Mouse (Mus musculus) hindbrain, embryonic 12.5 days (tissue): ENCODE measurements at regions not wholly inside any gene's neighbourhood (a gene's known extent, or its start where the extent isn't known, plus 50 kb on each side); places are given as distances from the start of the nearest gene placed in this dataset.
A peak's percentile ranks its signal among the peaks of the same experiment; 100 is the strongest.

Experiments used
- ATAC-seq: fragments of 200-750 bp; cut with Nextera tagmentation; 2 replicates; pipeline ENCODE4 v1.8.0; 2017; ENCODE audit warnings: moderate TSS enrichment; ENCODE audit not compliant: low FRiP score
- H3K27ac ChIP-seq: fragments of 300-500 bp; sonication (generic); 2 replicates; pipeline ENCODE4 v1.5.1; 2016; ENCODE audit warnings: mild to moderate bottlenecking
- H3K27me3 ChIP-seq: fragments of 300-500 bp; sonication (generic); 2 replicates; pipeline ENCODE4 v1.6.1; 2016; ENCODE audit warnings: mild to moderate bottlenecking
- H3K36me3 ChIP-seq: fragments of 300-500 bp; sonication (generic); 2 replicates; pipeline ENCODE4 v1.6.1; 2016; ENCODE audit warnings: mild to moderate bottlenecking
- H3K4me1 ChIP-seq: fragments of 300-500 bp; sonication (generic); 2 replicates; pipeline ENCODE4 v1.6.1; 2016
- H3K4me2 ChIP-seq: fragments of 300-500 bp; sonication (generic); replicated peaks from 2 replicates; pipeline ENCODE4 v1.6.1; 2016; ENCODE audit warnings: mild to moderate bottlenecking
- H3K4me3 ChIP-seq: fragments of 300-500 bp; sonication (generic); 2 replicates; pipeline ENCODE4 v1.5.1; 2016; ENCODE audit warnings: mild to moderate bottlenecking
- H3K9ac ChIP-seq: fragments of 300-500 bp; sonication (generic); 2 replicates; pipeline ENCODE4 v1.6.1; 2016; ENCODE audit warnings: mild to moderate bottlenecking, moderate library complexity
- H3K9me3 ChIP-seq: fragments of 300-500 bp; sonication (generic); replicated peaks from 2 replicates; pipeline ENCODE4 v1.6.1; 2016; ENCODE audit warnings: mild to moderate bottlenecking
- WGBS: fragments of 180-500 bp; shearing (Covaris S2); methylation state at CpG from one replicate; pipeline ENCODE4 v1.1.7; 2016; 5-methylcytosine and 5-hydroxymethylcytosine counted together

DNA sequence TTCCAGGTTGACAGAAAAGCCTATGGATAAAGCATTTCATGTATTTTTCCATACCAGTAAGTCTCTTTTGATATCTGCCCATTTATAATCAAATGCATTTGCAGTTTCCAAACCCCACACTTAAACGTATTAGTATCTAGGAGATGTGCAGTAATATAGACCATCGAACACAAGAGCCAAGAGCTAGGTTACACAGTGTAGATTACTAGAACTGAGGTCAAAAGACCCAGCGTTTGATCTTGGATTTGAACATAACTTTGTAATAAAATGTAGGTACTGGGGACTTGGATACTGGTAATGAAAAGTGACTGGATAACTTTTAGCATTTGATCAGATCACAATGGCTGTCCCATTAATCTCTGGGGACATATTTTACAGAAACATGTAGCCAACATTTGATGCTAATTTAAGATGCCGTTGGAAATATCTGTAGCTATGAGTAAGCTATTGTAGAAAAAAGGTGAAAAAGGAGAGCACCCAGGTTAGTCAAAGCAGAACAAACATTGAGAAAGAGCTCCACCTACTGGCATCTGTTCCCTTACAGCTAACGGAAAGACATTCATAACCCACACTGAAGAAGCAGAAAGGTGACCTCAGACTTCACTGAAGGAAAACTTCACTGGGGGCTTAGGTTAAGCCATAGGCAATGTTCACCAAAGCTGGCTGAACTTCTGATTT is 296.5 kb downstream of the Rps29 start:
- H3K4me3 ChIP-seq = no peak overlapping the region
- H3K4me2 ChIP-seq = no peak overlapping the region
- H3K27ac ChIP-seq = no peak overlapping the region
- H3K9me3 ChIP-seq = no peaks in the 10 kb centered on the region
- no peaks in the 10 kb centered on the region for H3K36me3 ChIP-seq
- ATAC-seq = peak; percentile 54
- 45% methylated on average over 5 of the region's 5 CpGs for WGBS
- H3K4me1 ChIP-seq = no peaks in the 10 kb centered on the region
- H3K27me3 ChIP-seq = no peaks in the 10 kb centered on the region
- no peak overlapping the region for H3K9ac ChIP-seq

DNA sequence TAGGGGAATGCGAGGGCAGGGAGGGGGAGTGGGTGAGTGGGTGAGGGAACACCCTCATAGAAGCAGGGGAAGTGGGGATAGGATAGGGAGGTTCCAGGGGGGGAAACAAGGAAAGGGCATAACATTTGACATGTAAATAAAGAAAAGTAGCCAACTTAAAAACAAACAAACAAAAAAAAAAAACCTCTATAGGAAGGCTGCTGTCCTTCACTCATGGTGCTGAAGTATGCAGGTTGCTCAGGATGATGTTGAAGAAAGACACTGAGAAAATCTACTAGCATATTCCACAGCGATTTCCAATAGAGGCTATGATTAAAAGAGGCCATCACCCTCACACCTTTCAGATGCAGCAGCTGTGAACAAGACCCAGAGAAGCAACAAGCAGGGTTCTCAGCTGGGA is 298.7 kb downstream of the Rps29 start:
- no peak overlapping the region for H3K27ac ChIP-seq
- no peak overlapping the region for H3K4me2 ChIP-seq
- 73% methylated on average over 2 of the region's 2 CpGs for WGBS
- H3K4me3 ChIP-seq = no peak overlapping the region
- no peak overlapping the region for H3K9ac ChIP-seq
- no peaks in the 10 kb centered on the region for H3K4me1 ChIP-seq
- no peaks in the 10 kb centered on the region; the same call in 1 of the 2 replicates for H3K9me3 ChIP-seq
- ATAC-seq = no peak
- H3K27me3 ChIP-seq = no peaks in the 10 kb centered on the region
- no peaks in the 10 kb centered on the region for H3K36me3 ChIP-seq

DNA sequence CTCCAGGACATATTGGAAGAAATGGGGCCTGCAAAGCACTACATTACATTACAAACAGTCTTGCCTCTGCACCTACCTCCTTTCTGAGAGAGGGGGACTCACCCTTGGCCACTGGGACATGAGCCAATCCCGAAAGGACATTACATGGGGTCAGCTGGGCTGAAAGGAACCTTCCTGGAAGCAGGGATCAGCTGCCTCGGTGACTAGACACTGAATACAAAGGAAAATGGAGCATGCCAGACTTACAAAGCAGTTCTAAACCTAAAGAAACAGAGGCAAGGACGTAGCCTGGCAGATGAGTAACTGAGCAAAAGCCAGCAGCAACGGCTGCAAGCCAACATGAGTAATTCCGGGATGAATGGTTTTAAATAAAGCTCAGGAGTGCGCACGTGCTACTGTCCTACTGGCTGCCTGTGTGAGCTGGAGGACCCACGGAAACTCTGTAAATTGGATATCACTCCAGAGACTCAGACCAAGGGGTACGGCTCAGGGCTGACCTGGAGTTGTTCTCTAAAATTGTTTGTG is 309.3 kb downstream of the Rps29 start:
- H3K9me3 ChIP-seq = no peaks in the 10 kb centered on the region
- H3K27me3 ChIP-seq = no peaks in the 10 kb centered on the region
- no peak overlapping the region for H3K4me3 ChIP-seq
- no peak for ATAC-seq
- H3K36me3 ChIP-seq = no peaks in the 10 kb centered on the region
- no peaks in the 10 kb centered on the region for H3K4me1 ChIP-seq
- H3K4me2 ChIP-seq = no peak overlapping the region
- H3K27ac ChIP-seq = no peak overlapping the region
- H3K9ac ChIP-seq = no peak overlapping the region
- 74% methylated on average over 9 of the region's 9 CpGs for WGBS

DNA sequence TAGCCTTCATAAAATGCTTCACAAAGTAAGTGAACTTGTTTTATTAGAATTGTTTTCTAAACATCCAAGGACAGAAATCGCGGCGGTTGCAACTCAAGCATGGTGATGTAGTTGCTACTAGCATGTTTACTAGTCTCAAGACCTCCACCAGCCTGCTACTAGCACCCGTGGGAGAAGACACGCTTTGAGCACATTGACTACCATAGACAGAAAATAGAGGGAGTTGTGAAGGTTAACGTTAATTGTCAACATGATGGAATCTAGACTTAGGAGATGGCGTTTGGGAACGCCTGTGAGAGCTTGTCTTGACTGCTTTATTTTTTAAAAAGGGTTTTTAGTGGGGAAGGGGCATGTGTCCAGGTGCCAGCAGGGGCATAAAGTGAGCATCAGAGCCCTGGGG is 318.2 kb downstream of the Rps29 start:
- H3K27me3 ChIP-seq = no peaks in the 10 kb centered on the region
- no peak overlapping the region for H3K9ac ChIP-seq
- no peak for ATAC-seq
- H3K4me3 ChIP-seq = no peak overlapping the region
- no peaks in the 10 kb centered on the region for H3K9me3 ChIP-seq
- WGBS = 94% methylated on average over 8 of the region's 8 CpGs
- no peaks in the 10 kb centered on the region for H3K4me1 ChIP-seq
- H3K27ac ChIP-seq = no peak overlapping the region
- no peak overlapping the region for H3K4me2 ChIP-seq
- no peaks in the 10 kb centered on the region for H3K36me3 ChIP-seq

DNA sequence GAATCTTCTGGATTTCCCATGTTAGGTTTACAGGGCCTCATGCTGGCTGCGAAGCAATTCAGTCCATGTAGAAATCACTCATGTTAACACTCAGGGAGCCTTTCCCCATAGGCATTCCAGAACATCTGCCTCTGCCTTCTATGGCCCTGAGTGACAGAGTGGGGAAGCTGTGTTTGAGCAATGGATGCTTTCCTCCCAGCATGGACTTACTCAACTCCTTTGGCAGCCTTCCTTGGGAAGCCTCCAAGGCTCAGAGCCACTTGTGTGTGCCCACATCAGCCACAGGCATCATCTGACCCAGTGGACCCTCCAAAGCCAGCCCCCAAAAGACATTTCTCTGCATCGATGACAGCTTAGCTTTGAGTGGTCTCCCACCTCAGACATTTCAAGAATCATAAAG is 318.8 kb downstream of the Rps29 start:
- H3K4me1 ChIP-seq = no peaks in the 10 kb centered on the region
- no peak for ATAC-seq

DNA sequence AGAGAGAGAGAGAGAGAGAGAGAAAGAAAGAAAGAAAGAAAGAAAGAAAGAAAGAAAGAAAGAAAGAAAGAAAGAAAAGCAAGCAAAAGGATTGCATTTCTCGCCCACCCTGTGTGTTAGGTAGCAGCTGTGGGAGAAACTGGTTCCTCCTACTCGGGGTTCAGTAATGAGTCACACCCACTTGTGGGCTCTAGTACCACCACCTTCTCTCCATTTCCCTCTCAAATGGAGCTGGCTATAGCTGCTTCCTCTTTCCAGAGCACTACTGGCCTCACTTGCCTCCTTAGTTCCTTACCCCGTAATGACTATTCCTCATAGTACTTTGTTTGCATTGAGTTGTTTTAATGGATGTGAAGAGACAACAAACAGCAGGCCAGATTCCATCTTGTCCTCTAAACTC is 323.0 kb downstream of the Rps29 start:
- ATAC-seq = no peak
- no peak overlapping the region for H3K9ac ChIP-seq
- H3K4me1 ChIP-seq = no peaks in the 10 kb centered on the region
- no peaks in the 10 kb centered on the region for H3K9me3 ChIP-seq
- H3K4me3 ChIP-seq = no peak overlapping the region
- 82% methylated on average over 3 of the region's 3 CpGs for WGBS
- H3K4me2 ChIP-seq = no peak overlapping the region
- H3K27me3 ChIP-seq = no peaks in the 10 kb centered on the region
- no peaks in the 10 kb centered on the region for H3K36me3 ChIP-seq
- H3K27ac ChIP-seq = no peak overlapping the region

More for the DNA sequence above, 318.8 kb downstream of the Rps29 start:
- Histone ChIP-seq H3K27ac (no peak overlapping the region), H3K27me3 (no peaks in the 10 kb centered on the region), H3K36me3 (no peaks in the 10 kb centered on the region), H3K4me2 (no peak overlapping the region), H3K9ac (no peak overlapping the region), H3K4me3 (no peak overlapping the region), H3K9me3 (no peaks in the 10 kb centered on the region)
- WGBS = 83% methylated on average over 2 of the region's 2 CpGs

DNA sequence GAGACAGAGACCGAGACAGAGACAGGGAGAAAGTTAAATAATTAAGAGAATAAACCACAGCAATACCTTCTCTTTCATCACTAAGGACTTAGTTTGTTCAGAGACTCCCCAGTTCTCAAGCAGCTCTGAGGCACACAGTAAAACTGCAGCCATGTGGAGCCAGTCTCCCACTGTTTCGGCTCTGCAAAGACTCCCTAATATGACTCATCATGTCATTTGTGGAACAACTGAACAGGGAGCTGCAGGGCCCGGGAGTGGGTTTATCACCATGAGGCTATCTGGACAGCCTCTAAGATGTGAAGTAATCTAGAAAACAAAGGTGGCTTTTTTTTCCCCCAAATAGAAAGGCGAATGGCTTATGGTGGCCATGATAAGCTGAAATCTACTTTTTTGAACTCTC is 325.1 kb downstream of the Rps29 start:
- no peaks in the 10 kb centered on the region for H3K36me3 ChIP-seq
- H3K4me2 ChIP-seq = no peak overlapping the region
- no peaks in the 10 kb centered on the region for H3K4me1 ChIP-seq
- no peaks in the 10 kb centered on the region for H3K27me3 ChIP-seq
- H3K27ac ChIP-seq = no peak overlapping the region
- H3K9ac ChIP-seq = no peak overlapping the region
- no peaks in the 10 kb centered on the region for H3K9me3 ChIP-seq
- WGBS = 78% methylated on average over 4 of the region's 4 CpGs
- H3K4me3 ChIP-seq = no peak overlapping the region
- no peak for ATAC-seq

DNA sequence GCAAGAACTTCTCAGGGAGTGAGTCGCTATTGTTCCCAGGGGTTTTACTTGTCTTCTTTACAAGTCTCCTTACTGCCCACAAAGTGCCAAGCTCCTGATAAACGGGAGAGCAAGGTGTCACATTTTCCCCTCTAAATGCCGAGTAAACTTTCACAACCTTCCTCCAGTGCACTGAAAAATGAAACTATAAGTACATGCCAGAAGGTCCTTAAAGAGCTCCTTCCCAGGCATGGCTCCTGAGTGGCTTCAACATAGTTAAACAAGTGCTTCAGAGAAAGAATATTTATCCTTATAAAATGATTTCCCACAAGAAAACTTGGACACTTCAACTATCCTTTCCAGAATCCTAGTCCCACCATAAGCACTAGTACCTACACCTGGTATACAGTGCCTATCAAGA is 329.6 kb downstream of the Rps29 start:
- no peak overlapping the region for H3K4me3 ChIP-seq
- H3K27ac ChIP-seq = no peak overlapping the region

DNA sequence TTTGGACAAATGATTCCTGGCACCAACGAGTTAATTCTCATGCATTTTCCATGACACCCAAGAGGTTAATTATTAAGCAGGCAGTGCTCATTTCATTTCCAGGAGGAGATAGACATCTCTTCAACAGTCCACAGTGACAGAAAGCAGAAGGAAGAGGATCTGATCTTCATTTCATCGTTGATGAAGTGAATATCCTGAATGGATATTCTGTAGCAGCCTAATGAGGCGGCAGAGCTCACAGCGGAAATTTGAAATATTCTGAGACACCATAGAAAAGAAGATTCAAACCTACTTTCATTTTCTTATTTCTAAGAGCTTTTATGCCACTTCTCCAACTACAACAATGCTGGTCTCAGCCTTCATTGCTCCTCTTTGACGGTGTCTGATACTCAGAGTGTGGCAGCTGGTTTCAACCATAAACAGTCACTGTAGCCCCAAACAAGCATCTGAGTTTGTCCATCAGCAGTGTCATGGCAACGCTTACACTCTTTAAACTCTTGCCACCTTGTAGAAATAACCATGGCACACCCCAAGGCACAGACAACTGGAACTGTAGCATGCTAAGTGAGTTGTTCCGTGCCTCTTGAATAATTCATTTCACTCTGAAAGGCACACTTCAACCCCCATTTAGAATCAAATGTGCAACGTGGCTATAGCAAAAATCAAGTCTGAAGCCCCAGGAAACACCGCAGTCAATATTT is 331.3 kb downstream of the Rps29 start:
- H3K36me3 ChIP-seq = no peaks in the 10 kb centered on the region
- no peaks in the 10 kb centered on the region for H3K9me3 ChIP-seq
- H3K27ac ChIP-seq = no peak overlapping the region
- no peaks in the 10 kb centered on the region for H3K27me3 ChIP-seq
- 0 out of 2 replicates have a peak, but pooled peaks cover 2% of the 10 kb centered on the region for H3K4me1 ChIP-seq
- H3K9ac ChIP-seq = no peak overlapping the region
- H3K4me2 ChIP-seq = no peak overlapping the region
- ATAC-seq = peak; percentile 40; the same call in 1 of the 2 replicates
- 63% methylated on average over 9 of the region's 9 CpGs for WGBS
- H3K4me3 ChIP-seq = no peak overlapping the region

More for the DNA sequence above, 329.6 kb downstream of the Rps29 start:
- Histone ChIP-seq H3K4me1 (0 out of 2 replicates have a peak, but pooled peaks cover 2% of the 10 kb centered on the region), H3K36me3 (no peaks in the 10 kb centered on the region), H3K9ac (no peak overlapping the region), H3K27me3 (no peaks in the 10 kb centered on the region), H3K4me2 (no peak overlapping the region), H3K9me3 (no peaks in the 10 kb centered on the region)
- WGBS = 88% methylated on average over 3 of the region's 3 CpGs
- ATAC-seq = no peak

DNA sequence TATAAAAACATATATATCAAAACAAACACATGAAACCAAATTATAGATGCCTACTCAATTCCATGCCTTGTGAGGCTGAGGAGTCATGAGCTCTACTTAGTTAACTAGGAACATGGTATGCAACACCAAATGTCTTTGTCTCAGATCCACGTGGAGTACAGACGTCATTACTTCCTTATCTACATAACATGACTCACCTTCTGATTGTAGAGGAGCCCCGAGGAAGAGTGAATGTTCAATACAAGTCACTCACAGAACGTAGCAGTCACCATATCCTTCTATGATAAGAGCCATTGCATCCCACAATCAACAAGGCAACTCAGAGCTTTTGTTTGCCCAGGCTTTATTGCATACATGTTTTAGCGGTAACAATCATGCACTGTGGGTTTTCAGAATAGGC is 364.6 kb downstream of the Rps29 start:
- Histone ChIP-seq H3K4me3 (no peak overlapping the region), H3K4me2 (no peak overlapping the region), H3K27me3 (no peaks in the 10 kb centered on the region), H3K4me1 (no peaks in the 10 kb centered on the region), H3K9me3 (no peaks in the 10 kb centered on the region), H3K9ac (no peak overlapping the region), H3K27ac (no peak overlapping the region), H3K36me3 (no peaks in the 10 kb centered on the region)
- ATAC-seq = no peak
- WGBS = 83% methylated on average over 5 of the region's 5 CpGs

DNA sequence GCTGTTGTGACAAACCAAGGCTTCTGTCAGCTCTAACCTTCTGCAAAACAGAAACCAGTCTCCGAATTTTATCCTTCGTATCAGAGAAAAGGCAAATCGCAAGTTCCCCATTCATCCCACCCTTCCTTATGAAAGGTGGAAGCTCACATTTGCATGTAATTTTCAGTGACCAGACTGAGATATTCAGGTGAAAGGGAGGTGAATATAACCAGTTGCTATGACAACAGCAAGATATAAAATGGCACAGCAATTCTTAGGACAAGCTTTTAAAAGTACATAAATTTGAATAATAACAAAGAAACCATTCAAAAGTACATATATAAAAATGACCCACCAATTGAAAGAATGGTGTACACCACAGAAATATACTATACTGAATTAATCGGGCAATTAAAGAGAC is 375.4 kb downstream of the Rps29 start:
- H3K4me2 ChIP-seq = no peak overlapping the region
- no peak overlapping the region for H3K9ac ChIP-seq
- no peaks in the 10 kb centered on the region for H3K36me3 ChIP-seq
- WGBS = 93% methylated on average over 4 of the region's 4 CpGs
- H3K4me3 ChIP-seq = no peak overlapping the region
- no peaks in the 10 kb centered on the region for H3K4me1 ChIP-seq
- H3K9me3 ChIP-seq = no peaks in the 10 kb centered on the region
- H3K27me3 ChIP-seq = no peaks in the 10 kb centered on the region
- no peak overlapping the region for H3K27ac ChIP-seq
- no peak for ATAC-seq

DNA sequence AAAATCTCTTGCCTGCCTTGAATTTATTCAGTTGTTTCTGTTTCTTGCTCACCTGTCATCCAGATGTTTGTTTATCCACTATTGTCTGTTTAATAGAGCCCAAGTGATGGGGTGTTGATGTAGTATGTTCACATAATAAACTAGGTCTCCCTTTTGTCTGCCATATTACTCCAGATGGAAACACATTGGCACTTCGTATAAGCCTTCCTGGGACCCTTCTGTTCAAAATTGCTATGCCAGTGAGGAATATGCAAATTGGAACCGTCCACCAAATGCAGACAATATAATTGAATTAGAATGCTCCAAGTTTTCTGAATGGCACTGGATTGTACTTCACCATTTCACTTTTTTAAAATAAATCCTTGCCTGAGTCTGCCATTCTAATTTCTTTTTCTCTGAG is 383.5 kb downstream of the Rps29 start:
- no peak overlapping the region for H3K4me3 ChIP-seq
- ATAC-seq = no peak
- H3K36me3 ChIP-seq = no peaks in the 10 kb centered on the region
- WGBS = 47% methylated on average over 2 of the region's 2 CpGs
- no peak overlapping the region for H3K27ac ChIP-seq
- H3K27me3 ChIP-seq = no peaks in the 10 kb centered on the region
- no peaks in the 10 kb centered on the region for H3K9me3 ChIP-seq
- H3K9ac ChIP-seq = no peak overlapping the region
- H3K4me1 ChIP-seq = no peaks in the 10 kb centered on the region
- no peak overlapping the region for H3K4me2 ChIP-seq

DNA sequence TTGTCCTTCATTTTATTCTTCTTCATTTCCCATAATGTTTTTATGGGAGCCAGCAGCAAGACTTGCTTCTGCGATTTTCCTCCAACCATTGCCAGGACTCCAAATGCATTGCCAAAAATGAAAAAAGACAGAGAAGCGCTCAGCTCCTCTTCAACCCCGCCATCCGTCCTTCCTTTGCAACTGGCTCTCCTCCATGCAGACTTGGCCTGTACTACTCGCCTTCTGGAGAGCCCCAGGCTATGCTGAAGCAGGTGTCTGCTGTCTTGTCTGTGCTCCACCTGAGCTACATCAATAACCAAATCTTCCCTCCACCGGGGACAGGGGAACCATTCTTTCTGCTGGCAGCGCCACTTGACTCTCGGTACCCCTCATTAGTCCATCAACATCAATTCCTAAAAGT is 384.2 kb downstream of the Rps29 start:
- H3K9me3 ChIP-seq = no peaks in the 10 kb centered on the region
- no peak overlapping the region for H3K4me2 ChIP-seq
- H3K4me1 ChIP-seq = no peaks in the 10 kb centered on the region
- no peaks in the 10 kb centered on the region for H3K36me3 ChIP-seq
- no peak overlapping the region for H3K27ac ChIP-seq
- WGBS = 89% methylated on average over 8 of the region's 8 CpGs
- H3K9ac ChIP-seq = no peak overlapping the region
- H3K4me3 ChIP-seq = no peak overlapping the region
- ATAC-seq = no peak
- H3K27me3 ChIP-seq = no peaks in the 10 kb centered on the region
